Mouse (Mus musculus): Measurements from ENCODE around the gene Pts. TPM values are rescaled to one million over a fixed set of nuclear protein-coding genes. Genes with fewer than 3 reads are reported as not detected.

Pts gene
- total and polyA plus RNA-seq, 2 experiments from 2014 or later, result 82.3 to 116 TPM

DNA sequence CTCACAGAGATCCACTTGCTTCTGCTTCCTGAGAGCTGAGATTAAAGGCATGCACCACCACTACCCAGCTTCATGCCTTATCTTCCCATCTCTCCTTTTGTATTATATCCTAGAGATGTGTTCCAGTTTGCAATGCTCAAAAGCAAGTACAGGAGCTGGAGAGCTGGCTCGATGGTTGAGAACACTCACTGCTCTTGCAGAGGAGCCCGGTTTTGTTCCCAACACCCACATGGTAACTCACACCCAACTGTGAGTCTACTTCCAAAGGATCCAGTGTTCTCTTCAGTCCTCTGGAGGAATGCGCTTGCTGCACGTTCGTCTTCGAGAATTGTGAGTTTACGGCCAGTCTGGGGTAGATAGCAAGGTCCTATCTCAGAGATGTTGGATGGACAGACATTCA, 53.2 kb downstream of the Pts start:
- DNase-seq (ENCODE audit: low spot score), result no peak
- TF ChIP-seq CTCF (IDR thresholded peaks at IDR 0.05), result no peak
- no peaks in the 10 kb centered on the region for H3K36me3 ChIP-seq (ENCODE audit: insufficient read depth, low read length)
- H3K9me3 ChIP-seq (ENCODE audit: low read length), result no peaks in the 10 kb centered on the region
- no peak overlapping the region for H3K4me2 ChIP-seq (ENCODE audit: low read depth, low read length, poor library complexity, severe bottlenecking)
- no peaks in the 10 kb centered on the region for H3K4me1 ChIP-seq (ENCODE audit: insufficient read depth, low read length)
- ATAC-seq (ENCODE audit: low FRiP score), result no peak
- H3K4me3 ChIP-seq (ENCODE audit: low read depth, low read length), result no peak overlapping the region
- peaks cover 3% of the 10 kb centered on the region; the same call in 1 of the 2 replicates for H3K27me3 ChIP-seq (ENCODE audit: insufficient read depth, low read length)
- H3K27ac ChIP-seq (ENCODE audit: low read depth, low read length), result no peak overlapping the region
- 87% methylated on average over 7 of the region's 7 CpGs for WGBS
- H3K9ac ChIP-seq (replicated peaks; ENCODE audit: low read length, poor library complexity, severe bottlenecking), result no peak overlapping the region

Other genes with a start within 250 kb of the Pts start
- gene Rpl10-ps3, start 183.8 kb downstream of the Pts start, total RNA-seq (2014; rRNA removed), result 111 and 114 TPM in 2 replicates
- 88.1 and 95.5 TPM in 2 replicates for gene Rpl10-ps3, start 183.8 kb downstream of the Pts start, polyA plus RNA-seq (2015; fragmentation: Nextera tagmentation; extraction: Ambion mirVana)
- gene Plet1, start 34.2 kb downstream of the Pts start, total RNA-seq (2014; rRNA removed), result 0.33 TPM in 1 of 2 replicates, not detected in the other
- gene Plet1, start 34.2 kb downstream of the Pts start, polyA plus RNA-seq (2015; fragmentation: Nextera tagmentation; extraction: Ambion mirVana), result 0.52 and 0.80 TPM in 2 replicates
- 18.2 and 20.5 TPM in 2 replicates for gene Il18, start 26.1 kb upstream of the Pts start, total RNA-seq (2014; rRNA removed)
- 35.0 and 37.8 TPM in 2 replicates for gene Il18, start 26.1 kb upstream of the Pts start, polyA plus RNA-seq (2015; fragmentation: Nextera tagmentation; extraction: Ambion mirVana)
- 0.14 and 0.49 TPM in 2 replicates for gene Bco2, start 26.5 kb upstream of the Pts start, total RNA-seq (2014; rRNA removed)
- gene Bco2, start 26.5 kb upstream of the Pts start, polyA plus RNA-seq (2015; fragmentation: Nextera tagmentation; extraction: Ambion mirVana), result 0.42 and 0.48 TPM in 2 replicates
- not detected in 2 replicates for gene Tex12, start 32.6 kb upstream of the Pts start, total RNA-seq (2014; rRNA removed)
- gene Tex12, start 32.6 kb upstream of the Pts start, polyA plus RNA-seq (2015; fragmentation: Nextera tagmentation; extraction: Ambion mirVana), result not detected in 2 replicates
- 189 and 214 TPM in 2 replicates for gene Sdhd, start 75.1 kb upstream of the Pts start, total RNA-seq (2014; rRNA removed)
- gene Sdhd, start 75.1 kb upstream of the Pts start, polyA plus RNA-seq (2015; fragmentation: Nextera tagmentation; extraction: Ambion mirVana), result 308 and 333 TPM in 2 replicates
- 185 and 193 TPM in 2 replicates for gene Timm8b, start 75.2 kb upstream of the Pts start, total RNA-seq (2014; rRNA removed)
- 404 and 419 TPM in 2 replicates for gene Timm8b, start 75.2 kb upstream of the Pts start, polyA plus RNA-seq (2015; fragmentation: Nextera tagmentation; extraction: Ambion mirVana)
- 1.3 and 15.0 TPM in 2 replicates for gene Pih1d2, start 88.6 kb upstream of the Pts start, total RNA-seq (2014; rRNA removed)
- 3.3 and 6.1 TPM in 2 replicates for gene Pih1d2, start 88.6 kb upstream of the Pts start, polyA plus RNA-seq (2015; fragmentation: Nextera tagmentation; extraction: Ambion mirVana)
- 10.9 and 19.3 TPM in 2 replicates for gene Nkapd1, start 88.7 kb upstream of the Pts start, total RNA-seq (2014; rRNA removed)
- 18.7 and 22.5 TPM in 2 replicates for gene Nkapd1, start 88.7 kb upstream of the Pts start, polyA plus RNA-seq (2015; fragmentation: Nextera tagmentation; extraction: Ambion mirVana)
- gene Dlat, start 131.1 kb upstream of the Pts start, total RNA-seq (2014; rRNA removed), result 67.4 and 70.3 TPM in 2 replicates
- gene Dlat, start 131.1 kb upstream of the Pts start, polyA plus RNA-seq (2015; fragmentation: Nextera tagmentation; extraction: Ambion mirVana), result 58.7 and 59.1 TPM in 2 replicates
- 33.3 and 52.6 TPM in 2 replicates for gene Dixdc1, start 210.8 kb upstream of the Pts start, total RNA-seq (2014; rRNA removed)
- gene Dixdc1, start 210.8 kb upstream of the Pts start, polyA plus RNA-seq (2015; fragmentation: Nextera tagmentation; extraction: Ambion mirVana), result 26.1 and 28.6 TPM in 2 replicates
- gene 2310030G06Rik, start 217.8 kb upstream of the Pts start, total RNA-seq (2014; rRNA removed), result 1.3 and 1.5 TPM in 2 replicates
- 2.9 and 3.3 TPM in 2 replicates for gene 2310030G06Rik, start 217.8 kb upstream of the Pts start, polyA plus RNA-seq (2015; fragmentation: Nextera tagmentation; extraction: Ambion mirVana)
- 6.2 and 11.3 TPM in 2 replicates for gene Cryab, start 222.6 kb upstream of the Pts start, total RNA-seq (2014; rRNA removed)
- 18.7 and 19.7 TPM in 2 replicates for gene Cryab, start 222.6 kb upstream of the Pts start, polyA plus RNA-seq (2015; fragmentation: Nextera tagmentation; extraction: Ambion mirVana)
- 1.1 and 5.2 TPM in 2 replicates for gene Hspb2, start 223.6 kb upstream of the Pts start, total RNA-seq (2014; rRNA removed)
- 2.5 and 2.6 TPM in 2 replicates for gene Hspb2, start 223.6 kb upstream of the Pts start, polyA plus RNA-seq (2015; fragmentation: Nextera tagmentation; extraction: Ambion mirVana)
- 9.7 and 14.1 TPM in 2 replicates for gene Fdxacb1, start 239.5 kb upstream of the Pts start, total RNA-seq (2014; rRNA removed)
- 9.2 and 13.1 TPM in 2 replicates for gene Fdxacb1, start 239.5 kb upstream of the Pts start, polyA plus RNA-seq (2015; fragmentation: Nextera tagmentation; extraction: Ambion mirVana)
- gene Alg9, start 246.3 kb upstream of the Pts start, total RNA-seq (2014; rRNA removed), result 97.6 and 106 TPM in 2 replicates
- 51.4 and 57.3 TPM in 2 replicates for gene Alg9, start 246.3 kb upstream of the Pts start, polyA plus RNA-seq (2015; fragmentation: Nextera tagmentation; extraction: Ambion mirVana)
- 29.0 and 33.0 TPM in 2 replicates for gene 1110032A03Rik, start 246.8 kb upstream of the Pts start, total RNA-seq (2014; rRNA removed)
- 59.6 and 60.7 TPM in 2 replicates for gene 1110032A03Rik, start 246.8 kb upstream of the Pts start, polyA plus RNA-seq (2015; fragmentation: Nextera tagmentation; extraction: Ambion mirVana)

Data from midbrain, postnatal 0 days (tissue).